Mouse (Mus musculus) E14TG2a.4 (cell line): ENCODE measurements around the gene Txndc12.

ENCODE experiments used
- CTCF ChIP-seq: conservative IDR thresholded peaks from 2 replicates; pipeline ENCODE4 v1.5.1; 2014; ENCODE audit warnings: low read length
- NANOG ChIP-seq: IDR thresholded peaks from 2 replicates; pipeline ENCODE4 v1.6.1; 2014; ENCODE audit warnings: borderline replicate concordance, low read length, mixed read lengths

DNA sequence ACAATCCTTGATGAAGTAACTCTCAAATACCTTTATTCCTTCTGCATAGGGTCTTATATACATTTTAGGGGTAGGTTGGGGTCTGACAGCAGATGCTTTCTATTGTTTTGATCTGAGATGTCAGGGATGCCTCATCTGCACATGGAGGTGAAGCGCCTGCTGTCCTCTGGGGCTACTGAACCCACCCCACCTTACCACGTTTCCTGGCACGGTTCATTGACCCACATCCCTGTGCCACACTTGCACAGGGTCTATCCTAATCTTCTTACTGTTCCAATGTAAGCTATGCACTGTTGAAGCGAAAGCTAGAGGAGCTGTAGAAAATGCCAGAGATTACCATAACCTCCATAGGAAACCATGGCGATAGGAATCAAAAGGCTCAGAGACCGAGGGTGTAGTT is 22.9 kb upstream of the Txndc12 start:
- no peak for TF ChIP-seq CTCF
- TF ChIP-seq NANOG = no peak
